Mouse (Mus musculus): ENCODE measurements around the gene Wdfy3. TPM values are rescaled to one million over a fixed set of nuclear protein-coding genes. Genes with fewer than 3 reads are reported as not detected.

Wdfy3 gene
- polyA plus RNA-seq, 1 experiment, result 43.6 TPM

DNA sequence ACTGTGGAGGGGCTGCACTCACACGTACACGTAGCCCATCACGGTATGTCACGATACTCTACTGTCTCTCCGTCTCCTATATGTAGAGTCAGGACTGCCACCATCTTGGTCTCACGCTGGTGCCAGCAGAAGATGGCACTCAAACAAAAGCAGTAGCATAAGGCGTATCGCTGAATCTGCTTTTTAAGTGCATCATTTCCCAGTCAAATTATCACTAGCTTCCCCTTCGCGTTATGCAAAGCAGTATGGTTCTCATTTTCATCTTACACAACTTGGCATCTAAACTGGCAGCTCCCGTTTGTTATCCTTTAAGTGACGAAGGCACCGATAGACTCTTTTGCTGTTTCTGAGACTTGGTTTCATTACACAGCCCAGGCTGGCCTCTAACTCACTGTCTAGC, 110.4 kb downstream of the Wdfy3 start:
- Histone ChIP-seq H3K4me3 (ENCODE audit: insufficient read depth, low read length) (no peak overlapping the region), H3K4me1 (ENCODE audit: control insufficient read depth, insufficient read depth, low read length) (peaks cover 5% of the 10 kb centered on the region), H3K27ac (ENCODE audit: insufficient read depth, low read length) (no peak overlapping the region)
- no peak for TF ChIP-seq CTCF (IDR thresholded peaks at IDR 0.05; ENCODE audit: extremely low read depth, insufficient read depth, low read length)
- TF ChIP-seq POLR2A (IDR thresholded peaks at IDR 0.05; ENCODE audit: extremely low read depth, insufficient read depth, low read length), result no peak

DNA sequence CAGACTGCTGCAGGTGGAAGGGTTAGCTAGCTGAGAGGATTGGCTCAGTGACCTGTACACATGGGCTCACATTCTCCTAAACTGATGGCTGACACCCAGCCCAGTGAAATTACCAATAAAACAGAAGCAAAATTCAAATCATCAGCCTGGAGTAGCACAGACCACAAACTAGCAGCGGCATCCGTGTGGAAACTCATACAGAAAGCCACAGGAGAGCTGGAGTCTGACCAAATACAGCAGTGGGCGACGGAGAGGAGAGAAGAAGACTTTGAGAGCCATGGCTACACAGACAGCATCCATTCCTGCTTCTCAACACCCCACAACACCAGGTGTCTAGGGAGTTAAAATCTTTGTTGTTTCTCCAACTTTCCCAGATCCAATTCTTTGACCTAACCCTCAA, 110.8 kb downstream of the Wdfy3 start:
- H3K4me3 ChIP-seq (ENCODE audit: insufficient read depth, low read length), result no peak overlapping the region
- TF ChIP-seq CTCF (IDR thresholded peaks at IDR 0.05; ENCODE audit: extremely low read depth, insufficient read depth, low read length), result no peak
- TF ChIP-seq POLR2A (IDR thresholded peaks at IDR 0.05; ENCODE audit: extremely low read depth, insufficient read depth, low read length), result no peak
- H3K27ac ChIP-seq (ENCODE audit: insufficient read depth, low read length), result no peak overlapping the region
- H3K4me1 ChIP-seq (ENCODE audit: control insufficient read depth, insufficient read depth, low read length), result peaks cover 7% of the 10 kb centered on the region

DNA sequence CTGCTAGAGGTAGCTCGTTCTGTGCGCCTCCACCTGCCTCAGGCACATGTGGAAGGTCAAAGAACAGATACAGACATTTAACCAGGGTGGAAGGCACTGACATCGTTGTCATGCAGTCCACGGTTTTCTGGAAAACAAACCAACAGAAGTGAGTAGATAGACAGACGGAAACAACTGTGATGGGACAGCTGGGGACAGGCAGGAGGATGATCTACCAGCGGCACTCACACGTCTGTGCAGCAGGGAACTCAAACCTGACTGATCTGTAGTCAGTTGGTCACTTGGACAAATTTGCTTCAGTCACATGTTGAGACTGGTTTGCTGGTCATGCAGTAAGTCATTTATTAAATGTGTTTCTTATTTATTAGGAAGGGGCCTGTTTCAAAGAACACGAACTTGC, 112.3 kb downstream of the Wdfy3 start:
- peaks cover 4% of the 10 kb centered on the region for H3K4me1 ChIP-seq (ENCODE audit: control insufficient read depth, insufficient read depth, low read length)
- no peak for TF ChIP-seq POLR2A (IDR thresholded peaks at IDR 0.05; ENCODE audit: extremely low read depth, insufficient read depth, low read length)
- no peak for TF ChIP-seq CTCF (IDR thresholded peaks at IDR 0.05; ENCODE audit: extremely low read depth, insufficient read depth, low read length)
- H3K27ac ChIP-seq (ENCODE audit: insufficient read depth, low read length), result no peak overlapping the region
- H3K4me3 ChIP-seq (ENCODE audit: insufficient read depth, low read length), result no peak overlapping the region

DNA sequence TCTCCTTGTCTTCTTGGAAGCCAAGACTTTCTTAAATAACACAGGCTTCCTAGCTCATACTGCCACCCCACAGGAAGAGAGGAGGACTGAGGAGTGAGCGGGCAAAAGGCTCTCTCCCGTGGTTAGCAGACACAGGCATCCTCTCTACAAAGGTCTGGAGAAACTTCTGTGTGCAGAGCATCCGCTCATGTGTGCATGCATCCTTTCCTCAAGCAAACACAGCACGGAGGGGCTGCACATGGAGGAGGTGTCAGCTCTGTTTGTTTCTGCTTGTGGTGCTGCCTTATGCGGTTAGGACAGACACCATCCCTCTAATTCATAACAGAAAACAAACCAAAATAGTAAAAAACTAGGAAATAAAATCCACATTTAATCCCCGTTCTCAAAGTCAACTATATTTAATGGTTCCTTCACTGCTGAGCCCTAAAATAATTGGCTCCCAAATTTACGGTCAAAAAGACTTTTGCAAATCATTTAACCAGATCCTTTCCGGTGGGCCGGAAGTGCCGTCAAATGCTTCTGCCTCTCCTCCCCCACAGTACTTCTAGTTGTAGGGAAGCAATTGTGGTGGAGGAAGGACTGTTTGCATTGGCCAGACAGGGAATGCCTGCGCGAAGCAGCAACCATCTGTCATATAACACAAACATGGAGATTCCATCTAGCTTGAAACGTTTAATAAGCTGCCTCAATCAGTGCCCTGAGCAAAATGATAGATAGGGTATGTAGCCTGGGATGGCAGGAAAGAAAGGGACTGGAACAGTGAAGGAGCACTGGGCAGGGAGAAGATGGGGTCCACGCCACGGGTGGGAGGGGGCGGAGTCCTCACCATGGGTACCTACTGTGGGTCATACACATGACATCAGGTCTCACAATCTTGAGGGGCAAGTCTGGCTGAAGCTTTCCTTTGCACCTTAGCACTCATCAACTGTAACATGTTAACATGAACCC, 115.1 kb downstream of the Wdfy3 start:
- no peak for TF ChIP-seq POLR2A (IDR thresholded peaks at IDR 0.05; ENCODE audit: extremely low read depth, insufficient read depth, low read length)
- TF ChIP-seq CTCF (IDR thresholded peaks at IDR 0.05; ENCODE audit: extremely low read depth, insufficient read depth, low read length), result no peak
- Histone ChIP-seq H3K27ac (ENCODE audit: insufficient read depth, low read length) (no peak overlapping the region), H3K4me3 (ENCODE audit: insufficient read depth, low read length) (no peak overlapping the region), H3K4me1 (ENCODE audit: control insufficient read depth, insufficient read depth, low read length) (peaks cover 4% of the 10 kb centered on the region)

DNA sequence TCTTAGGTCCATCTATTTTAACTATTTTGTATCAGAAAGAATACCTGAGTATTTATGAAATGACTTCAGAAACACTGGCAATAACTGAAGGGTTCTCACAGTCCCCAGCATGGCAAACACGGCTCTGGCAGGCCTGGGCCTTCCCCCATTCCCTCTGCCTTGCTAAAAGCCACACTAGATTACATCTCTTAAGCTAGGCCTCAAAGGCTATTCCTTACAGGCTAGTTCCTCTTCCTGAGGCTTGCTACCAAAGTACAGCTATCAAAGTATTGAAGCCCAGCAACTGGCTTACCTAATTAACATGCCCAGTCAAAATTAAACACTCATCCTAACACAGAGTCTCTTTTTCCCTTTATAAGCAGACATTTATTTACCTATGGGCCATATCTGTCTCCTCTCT, 117.8 kb downstream of the Wdfy3 start:
- Histone ChIP-seq H3K4me3 (ENCODE audit: insufficient read depth, low read length) (no peak overlapping the region), H3K4me1 (ENCODE audit: control insufficient read depth, insufficient read depth, low read length) (peaks cover 4% of the 10 kb centered on the region), H3K27ac (ENCODE audit: insufficient read depth, low read length) (no peak overlapping the region)
- TF ChIP-seq POLR2A (IDR thresholded peaks at IDR 0.05; ENCODE audit: extremely low read depth, insufficient read depth, low read length) (no peak), CTCF (IDR thresholded peaks at IDR 0.05; ENCODE audit: extremely low read depth, insufficient read depth, low read length) (no peak)

DNA sequence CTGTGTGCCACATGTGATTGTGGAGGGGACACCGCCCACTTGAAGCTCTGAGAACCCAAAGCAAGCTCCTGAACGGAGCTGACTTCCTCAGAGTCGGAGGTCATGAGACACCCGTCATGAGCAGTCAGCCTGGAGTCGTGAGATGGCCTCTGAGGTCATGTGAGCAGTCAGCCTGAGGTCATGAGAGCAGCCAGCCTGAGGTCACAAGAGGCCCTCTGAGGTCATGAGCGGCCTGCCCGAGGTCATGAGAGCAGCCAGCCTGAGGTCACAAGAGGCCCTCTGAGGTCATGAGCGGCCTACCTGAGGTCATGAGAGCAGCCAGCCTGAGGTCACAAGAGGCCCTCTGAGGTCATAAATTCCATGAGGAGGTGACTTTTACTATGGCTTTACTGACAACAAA, 120.4 kb downstream of the Wdfy3 start:
- no peak overlapping the region for H3K4me3 ChIP-seq (ENCODE audit: insufficient read depth, low read length)
- peaks cover 1% of the 10 kb centered on the region for H3K4me1 ChIP-seq (ENCODE audit: control insufficient read depth, insufficient read depth, low read length)
- TF ChIP-seq CTCF (IDR thresholded peaks at IDR 0.05; ENCODE audit: extremely low read depth, insufficient read depth, low read length) (no peak), POLR2A (IDR thresholded peaks at IDR 0.05; ENCODE audit: extremely low read depth, insufficient read depth, low read length) (no peak)
- no peak overlapping the region for H3K27ac ChIP-seq (ENCODE audit: insufficient read depth, low read length)

DNA sequence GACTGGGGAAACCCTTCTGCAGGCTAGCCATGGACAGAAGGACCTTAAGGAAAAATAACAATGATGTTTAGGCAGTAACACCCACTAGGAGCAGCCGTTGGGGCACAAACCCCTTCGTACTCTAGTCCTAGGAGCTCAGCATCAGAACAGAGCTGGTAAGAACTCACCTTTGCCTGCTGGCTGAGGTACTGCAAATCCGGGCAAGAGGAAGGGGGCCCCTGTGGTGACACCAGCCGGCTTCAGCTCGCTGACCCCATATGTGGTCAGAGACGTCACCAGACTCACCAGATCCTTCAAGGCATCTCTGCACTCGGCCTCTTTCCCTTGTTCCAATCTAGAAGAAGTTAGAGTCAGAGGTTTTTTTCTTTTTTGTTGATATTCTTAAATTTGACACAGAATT, 121.1 kb downstream of the Wdfy3 start:
- TF ChIP-seq CTCF (IDR thresholded peaks at IDR 0.05; ENCODE audit: extremely low read depth, insufficient read depth, low read length) (no peak), POLR2A (IDR thresholded peaks at IDR 0.05; ENCODE audit: extremely low read depth, insufficient read depth, low read length) (no peak)
- no peak overlapping the region for H3K4me3 ChIP-seq (ENCODE audit: insufficient read depth, low read length)
- H3K27ac ChIP-seq (ENCODE audit: insufficient read depth, low read length), result no peak overlapping the region
- H3K4me1 ChIP-seq (ENCODE audit: control insufficient read depth, insufficient read depth, low read length), result no peaks in the 10 kb centered on the region

DNA sequence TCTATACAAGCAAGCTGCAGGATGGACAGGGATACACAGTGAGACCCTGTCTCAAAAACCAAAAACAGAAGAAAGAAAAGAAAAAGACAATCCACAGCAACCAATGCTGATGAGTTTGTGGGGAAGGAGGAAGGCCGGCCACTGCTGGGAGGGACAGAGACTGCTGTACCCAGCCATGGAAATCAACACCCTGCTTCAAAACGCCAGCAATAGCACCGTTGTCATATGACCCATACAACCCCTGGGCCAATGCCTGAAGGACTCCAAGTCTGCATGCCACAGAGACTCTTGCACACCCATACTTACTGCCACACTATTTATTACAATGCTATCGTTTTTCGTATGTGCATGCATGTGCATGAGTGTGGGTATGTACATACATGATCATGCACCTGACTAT, 124.0 kb downstream of the Wdfy3 start:
- TF ChIP-seq CTCF (IDR thresholded peaks at IDR 0.05; ENCODE audit: extremely low read depth, insufficient read depth, low read length) (no peak), POLR2A (IDR thresholded peaks at IDR 0.05; ENCODE audit: extremely low read depth, insufficient read depth, low read length) (no peak)
- H3K27ac ChIP-seq (ENCODE audit: insufficient read depth, low read length), result no peak overlapping the region

DNA sequence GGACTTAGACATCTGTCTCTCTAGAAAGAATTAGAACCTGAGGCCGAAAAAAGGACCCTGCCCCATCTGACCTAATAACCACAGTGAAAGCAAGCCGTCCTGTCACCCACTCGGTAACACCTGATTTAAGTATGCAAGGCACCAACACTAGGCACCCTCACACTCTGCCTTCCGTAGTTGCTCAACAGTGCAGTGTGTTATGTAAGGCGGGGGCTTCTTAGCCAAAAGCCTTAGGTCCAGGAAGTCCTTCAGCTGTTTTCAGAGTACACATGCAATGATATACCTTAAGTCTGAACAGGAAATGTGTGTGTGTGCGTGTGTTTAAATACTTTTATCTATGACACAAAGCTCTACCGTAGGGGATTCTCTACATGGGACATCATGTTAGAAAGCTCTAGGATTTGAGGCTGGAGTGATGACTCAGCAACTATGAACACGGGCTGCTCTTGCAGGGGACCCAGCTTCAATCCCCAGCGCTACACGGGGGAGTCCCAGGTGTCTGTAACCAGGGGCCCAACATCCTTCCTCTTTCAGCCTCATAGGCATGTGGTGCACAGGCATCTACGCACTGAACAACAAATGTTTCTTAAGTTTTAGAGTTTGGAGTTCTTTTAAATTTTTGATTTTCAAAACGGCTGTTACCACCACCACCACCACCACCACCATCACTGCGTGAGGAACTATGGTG, 131.7 kb downstream of the Wdfy3 start:
- TF ChIP-seq CTCF (IDR thresholded peaks at IDR 0.05; ENCODE audit: extremely low read depth, insufficient read depth, low read length) (no peak), POLR2A (IDR thresholded peaks at IDR 0.05; ENCODE audit: extremely low read depth, insufficient read depth, low read length) (no peak)
- Histone ChIP-seq H3K27ac (ENCODE audit: insufficient read depth, low read length) (no peak overlapping the region), H3K4me3 (ENCODE audit: insufficient read depth, low read length) (no peak overlapping the region), H3K4me1 (ENCODE audit: control insufficient read depth, insufficient read depth, low read length) (peaks cover 3% of the 10 kb centered on the region; the same call in 1 of the 2 replicates)

More for the DNA sequence above, 124.0 kb downstream of the Wdfy3 start:
- no peaks in the 10 kb centered on the region for H3K4me1 ChIP-seq (ENCODE audit: control insufficient read depth, insufficient read depth, low read length)
- H3K4me3 ChIP-seq (ENCODE audit: insufficient read depth, low read length), result no peak overlapping the region
